Mouse (Mus musculus): ENCODE measurements at regions not wholly inside any gene's neighbourhood (a gene's known extent, or its start where the extent isn't known, plus 50 kb on each side); places are given as distances from the start of the nearest gene placed in this dataset.
A peak's percentile ranks its signal among the peaks of the same experiment; 100 is the strongest.

- 52% methylated on average over 7 of the region's 7 CpGs for WGBS
- Histone ChIP-seq H3K4me3 (no peak overlapping the region), H3K27me3 (ENCODE audit: low read depth, poor library complexity, severe bottlenecking) (no peaks in the 10 kb centered on the region), H3K9me3 (replicated peaks) (no peaks in the 10 kb centered on the region), H3K27ac (replicated peaks) (no peak overlapping the region), H3K4me1 (peaks cover 7% of the 10 kb centered on the region), H3K36me3 (no peaks in the 10 kb centered on the region)
- no peak for DNase-seq (ENCODE audit: low spot score)
These were observed 88.6 kb upstream of the Gadd45a start for GRCm38 (mm10) chr6:67125715-67126312.

- H3K9me3 ChIP-seq (replicated peaks): no peaks in the 10 kb centered on the region
- H3K4me1 ChIP-seq: peaks cover 7% of the 10 kb centered on the region
- no peak overlapping the region for H3K27ac ChIP-seq (replicated peaks)
- 76% methylated on average over 2 of the region's 2 CpGs for WGBS
- H3K27me3 ChIP-seq (ENCODE audit: low read depth, poor library complexity, severe bottlenecking): no peaks in the 10 kb centered on the region
- H3K36me3 ChIP-seq: no peaks in the 10 kb centered on the region
- H3K4me3 ChIP-seq: no peak overlapping the region
- DNase-seq (ENCODE audit: low spot score): no peak
These were observed 86.8 kb upstream of the Gadd45a start for GRCm38 (mm10) chr6:67124089-67124488.

GRCm38 (mm10) chr6:67123071-67123470 is 85.8 kb upstream of the Gadd45a start:
- Histone ChIP-seq H3K4me3 (no peak overlapping the region), H3K9me3 (replicated peaks) (no peaks in the 10 kb centered on the region), H3K27me3 (ENCODE audit: low read depth, poor library complexity, severe bottlenecking) (no peaks in the 10 kb centered on the region), H3K4me1 (peaks cover 7% of the 10 kb centered on the region), H3K36me3 (no peaks in the 10 kb centered on the region), H3K27ac (replicated peaks) (no peak overlapping the region)
- 75% methylated on average over 4 of the region's 4 CpGs for WGBS
- DNase-seq (ENCODE audit: low spot score): no peak

- Histone ChIP-seq H3K4me3 (no peak overlapping the region), H3K9me3 (replicated peaks) (no peaks in the 10 kb centered on the region), H3K27me3 (ENCODE audit: low read depth, poor library complexity, severe bottlenecking) (peaks cover 28% of the 10 kb centered on the region), H3K4me1 (peaks cover 21% of the 10 kb centered on the region), H3K27ac (replicated peaks) (no peak overlapping the region), H3K36me3 (no peaks in the 10 kb centered on the region)
- DNase-seq (ENCODE audit: low spot score): no peak
- 72% methylated on average over 3 of the region's 3 CpGs for WGBS
These were observed 79.0 kb upstream of the Gadd45a start for GRCm38 (mm10) chr6:67116306-67116705.

GRCm38 (mm10) chr6:67115505-67116303 is 78.4 kb upstream of the Gadd45a start:
- Histone ChIP-seq H3K4me3 (no peak overlapping the region), H3K27me3 (ENCODE audit: low read depth, poor library complexity, severe bottlenecking) (peaks cover 28% of the 10 kb centered on the region), H3K4me1 (peaks cover 21% of the 10 kb centered on the region), H3K36me3 (no peaks in the 10 kb centered on the region), H3K9me3 (replicated peaks) (no peaks in the 10 kb centered on the region), H3K27ac (replicated peaks) (no peak overlapping the region)
- no peak for DNase-seq (ENCODE audit: low spot score)
- 43% methylated on average over 1 of the region's 1 CpGs for WGBS

GRCm38 (mm10) chr6:67114753-67115152 is 77.5 kb upstream of the Gadd45a start:
- Histone ChIP-seq H3K9me3 (replicated peaks) (no peaks in the 10 kb centered on the region), H3K4me3 (no peak overlapping the region), H3K36me3 (no peaks in the 10 kb centered on the region), H3K27me3 (ENCODE audit: low read depth, poor library complexity, severe bottlenecking) (peaks cover 28% of the 10 kb centered on the region), H3K4me1 (peaks cover 21% of the 10 kb centered on the region), H3K27ac (replicated peaks) (no peak overlapping the region)
- 92% methylated on average over 4 of the region's 4 CpGs for WGBS
- no peak for DNase-seq (ENCODE audit: low spot score)

- WGBS: 7% methylated on average over 26 of the region's 26 CpGs
- peak; percentile 37 for DNase-seq (ENCODE audit: low spot score)
- Histone ChIP-seq H3K4me1 (peaks cover 21% of the 10 kb centered on the region), H3K27ac (replicated peaks) (peak overlapping the region; percentile 59), H3K36me3 (no peaks in the 10 kb centered on the region), H3K4me3 (peak overlapping the region; percentile 50), H3K27me3 (ENCODE audit: low read depth, poor library complexity, severe bottlenecking) (peaks cover 28% of the 10 kb centered on the region), H3K9me3 (replicated peaks) (no peaks in the 10 kb centered on the region)
These were observed 76.5 kb upstream of the Gadd45a start for GRCm38 (mm10) chr6:67113686-67114278.

GRCm38 (mm10) chr6:67113261-67113660 is 76.0 kb upstream of the Gadd45a start:
- H3K4me3 ChIP-seq: peak overlapping the region; percentile 50; the same call in 1 of the 2 replicates
- H3K9me3 ChIP-seq (replicated peaks): no peaks in the 10 kb centered on the region
- H3K36me3 ChIP-seq: no peaks in the 10 kb centered on the region
- 64% methylated on average over 4 of the region's 4 CpGs for WGBS
- H3K4me1 ChIP-seq: peaks cover 21% of the 10 kb centered on the region
- DNase-seq (ENCODE audit: low spot score): no peak
- H3K27me3 ChIP-seq (ENCODE audit: low read depth, poor library complexity, severe bottlenecking): peaks cover 28% of the 10 kb centered on the region
- no peak overlapping the region for H3K27ac ChIP-seq (replicated peaks)

GRCm38 (mm10) chr6:67112311-67112710 is 75.1 kb upstream of the Gadd45a start:
- no peak for DNase-seq (ENCODE audit: low spot score)
- H3K4me3 ChIP-seq: no peak overlapping the region
- H3K4me1 ChIP-seq: peaks cover 21% of the 10 kb centered on the region
- no peaks in the 10 kb centered on the region for H3K9me3 ChIP-seq (replicated peaks)
- peaks cover 28% of the 10 kb centered on the region for H3K27me3 ChIP-seq (ENCODE audit: low read depth, poor library complexity, severe bottlenecking)
- no peaks in the 10 kb centered on the region for H3K36me3 ChIP-seq
- no peak overlapping the region for H3K27ac ChIP-seq (replicated peaks)
- WGBS: 69% methylated on average over 6 of the region's 6 CpGs

GRCm38 (mm10) chr6:67111581-67111980 is 74.3 kb upstream of the Gadd45a start:
- H3K36me3 ChIP-seq: no peaks in the 10 kb centered on the region
- H3K4me3 ChIP-seq: no peak overlapping the region
- 66% methylated on average over 2 of the region's 2 CpGs for WGBS
- H3K9me3 ChIP-seq (replicated peaks): no peaks in the 10 kb centered on the region
- H3K4me1 ChIP-seq: peaks cover 21% of the 10 kb centered on the region
- DNase-seq (ENCODE audit: low spot score): no peak
- H3K27ac ChIP-seq (replicated peaks): no peak overlapping the region
- peaks cover 28% of the 10 kb centered on the region for H3K27me3 ChIP-seq (ENCODE audit: low read depth, poor library complexity, severe bottlenecking)

- H3K27ac ChIP-seq (replicated peaks): no peak overlapping the region
- 79% methylated on average over 1 of the region's 1 CpGs for WGBS
- H3K27me3 ChIP-seq (ENCODE audit: low read depth, poor library complexity, severe bottlenecking): peaks cover 28% of the 10 kb centered on the region
- no peak for DNase-seq (ENCODE audit: low spot score)
- peaks cover 18% of the 10 kb centered on the region for H3K4me1 ChIP-seq
- no peaks in the 10 kb centered on the region for H3K36me3 ChIP-seq
- no peaks in the 10 kb centered on the region for H3K9me3 ChIP-seq (replicated peaks)
- no peak overlapping the region for H3K4me3 ChIP-seq
These were observed 73.1 kb upstream of the Gadd45a start for GRCm38 (mm10) chr6:67110391-67110790.

GRCm38 (mm10) chr6:67109774-67110173 is 72.5 kb upstream of the Gadd45a start:
- Histone ChIP-seq H3K27me3 (ENCODE audit: low read depth, poor library complexity, severe bottlenecking) (peaks cover 24% of the 10 kb centered on the region), H3K27ac (replicated peaks) (no peak overlapping the region), H3K4me3 (no peak overlapping the region), H3K36me3 (no peaks in the 10 kb centered on the region), H3K9me3 (replicated peaks) (no peaks in the 10 kb centered on the region), H3K4me1 (peaks cover 18% of the 10 kb centered on the region)
- no peak for DNase-seq (ENCODE audit: low spot score)
- 69% methylated on average over 4 of the region's 4 CpGs for WGBS

- no peak overlapping the region for H3K27ac ChIP-seq (replicated peaks)
- no peak overlapping the region for H3K4me3 ChIP-seq
- WGBS: 87% methylated on average over 4 of the region's 4 CpGs
- DNase-seq (ENCODE audit: low spot score): no peak
- H3K27me3 ChIP-seq (ENCODE audit: low read depth, poor library complexity, severe bottlenecking): peaks cover 1% of the 10 kb centered on the region; the same call in 1 of the 2 replicates
- H3K9me3 ChIP-seq (replicated peaks): no peaks in the 10 kb centered on the region
- no peaks in the 10 kb centered on the region for H3K36me3 ChIP-seq
- H3K4me1 ChIP-seq: peaks cover 6% of the 10 kb centered on the region; the same call in 1 of the 2 replicates
These were observed 70.3 kb upstream of the Gadd45a start for GRCm38 (mm10) chr6:67107517-67107916.

All from midbrain, embryonic 10.5 days (tissue).